Mouse (Mus musculus) WW6 (cell line): ENCODE measurements around the gene Pls3.

ENCODE experiments used
- DNase-seq: peaks from one replicate; pipeline ENCODE4 v3.0.0-alpha.2; 2013; ENCODE audit warnings: low read depth, low spot score

Pls3 gene

GRCm38 (mm10) chrX:75874332-75875291, at the start of gene Pls3:
TSS of gene Pls3 (minus strand) at chrX:75875182.
- peak; percentile 74 for DNase-seq

DNA sequence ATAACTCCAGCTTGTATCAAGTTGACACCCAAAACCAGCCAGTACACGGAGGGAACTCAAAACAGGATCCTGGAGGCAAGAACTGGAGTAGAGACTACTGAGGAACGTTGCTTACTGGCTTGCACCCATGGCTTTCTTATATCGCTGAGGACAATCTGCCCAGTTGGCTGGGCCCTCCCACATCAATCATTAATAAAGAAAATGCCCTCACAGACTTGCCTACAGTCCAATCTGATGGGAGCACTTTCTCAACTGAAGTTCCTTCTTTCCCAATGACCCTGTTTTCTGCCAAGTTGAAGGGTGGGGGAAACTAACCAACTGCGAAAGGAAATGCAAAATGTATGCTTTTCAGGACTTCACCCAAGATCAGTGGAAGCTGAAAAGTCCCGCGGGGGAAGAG, 20.7 kb upstream of the Pls3 start:
- no peak for DNase-seq

GRCm38 (mm10) chrX:75875566-75875965, 584 bp upstream of the Pls3 start:
- no peak for DNase-seq

- DNase-seq = no peak
Measured at GRCm38 (mm10) chrX:75873813-75874212, 1.2 kb downstream of the Pls3 start.

DNA sequence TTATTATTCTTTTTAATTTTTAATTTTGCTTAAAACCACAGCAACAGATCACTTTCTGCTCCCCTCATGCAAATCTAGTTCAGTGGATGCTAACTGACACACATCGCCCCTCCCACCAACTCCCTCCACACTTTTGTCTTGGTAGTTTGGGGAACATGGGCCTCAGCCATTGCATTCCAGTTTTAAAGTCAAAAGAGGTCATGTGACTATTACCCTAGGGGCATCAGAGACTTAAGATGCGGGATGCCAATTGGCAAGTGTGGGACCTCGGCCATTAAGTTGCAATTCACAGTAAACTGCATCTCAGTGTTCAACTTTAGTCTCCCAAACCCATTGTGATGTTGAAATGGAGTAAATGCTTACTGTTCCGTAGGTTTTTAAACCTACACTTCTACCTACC, 1.7 kb downstream of the Pls3 start:
- DNase-seq = no peak

DNA sequence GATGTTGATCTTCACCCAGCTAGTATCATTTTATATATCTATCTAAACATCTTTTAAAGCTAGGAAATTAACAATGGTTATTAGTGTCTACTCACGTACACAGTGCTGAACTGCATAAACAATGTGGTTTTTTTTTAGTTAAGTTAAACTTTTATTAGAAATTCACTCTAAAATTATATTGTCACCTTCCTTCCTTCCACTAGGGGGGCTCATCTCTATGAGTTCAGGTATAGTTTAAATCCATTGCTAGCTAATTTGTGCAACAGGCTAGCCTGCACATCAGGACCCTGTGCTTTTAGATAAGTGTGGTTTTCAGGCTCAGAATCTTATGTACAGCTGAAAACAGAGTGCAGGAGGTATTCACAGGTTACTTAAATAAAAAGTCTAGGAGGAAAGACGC, 3.1 kb downstream of the Pls3 start:
- DNase-seq = no peak

DNA sequence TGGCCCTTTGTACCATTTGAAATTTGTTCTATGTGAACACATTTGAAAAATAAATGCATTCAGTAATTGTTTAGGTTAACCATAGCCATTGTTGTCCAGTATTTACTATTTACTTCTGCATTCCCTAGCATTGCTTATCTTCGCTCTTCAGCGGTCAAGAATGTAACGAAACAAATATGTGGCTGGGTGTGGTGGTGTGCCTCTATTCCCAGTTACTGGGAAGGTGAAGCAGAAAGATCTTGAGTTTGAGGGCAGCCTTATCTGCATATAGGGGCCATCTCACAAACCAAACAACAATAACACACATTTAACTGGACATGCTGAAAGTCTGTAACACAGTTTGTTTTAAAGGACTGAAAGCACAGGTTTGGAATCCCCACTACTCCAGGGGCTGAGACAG, 13.3 kb downstream of the Pls3 start:
- no peak for DNase-seq

DNA sequence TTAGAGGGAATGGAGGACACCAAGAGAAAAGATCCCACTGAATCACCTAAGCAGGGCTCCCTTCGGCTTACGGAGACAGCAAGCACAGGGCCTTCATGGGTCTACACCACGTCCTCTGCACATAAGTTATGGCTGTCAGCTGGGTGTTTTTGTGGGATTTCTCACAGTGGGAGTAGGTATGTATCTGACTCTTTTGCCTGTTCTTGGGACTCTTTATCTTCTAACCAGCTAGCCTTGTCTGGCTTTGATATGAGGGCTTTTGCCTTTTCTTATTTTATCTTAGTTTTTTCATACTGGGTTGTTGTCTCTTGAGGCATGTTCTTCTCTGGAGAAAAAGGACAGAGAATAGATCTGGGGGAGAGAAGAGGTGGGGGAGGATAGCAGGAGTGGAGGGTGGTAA, 20.7 kb downstream of the Pls3 start:
- DNase-seq = no peak

DNA sequence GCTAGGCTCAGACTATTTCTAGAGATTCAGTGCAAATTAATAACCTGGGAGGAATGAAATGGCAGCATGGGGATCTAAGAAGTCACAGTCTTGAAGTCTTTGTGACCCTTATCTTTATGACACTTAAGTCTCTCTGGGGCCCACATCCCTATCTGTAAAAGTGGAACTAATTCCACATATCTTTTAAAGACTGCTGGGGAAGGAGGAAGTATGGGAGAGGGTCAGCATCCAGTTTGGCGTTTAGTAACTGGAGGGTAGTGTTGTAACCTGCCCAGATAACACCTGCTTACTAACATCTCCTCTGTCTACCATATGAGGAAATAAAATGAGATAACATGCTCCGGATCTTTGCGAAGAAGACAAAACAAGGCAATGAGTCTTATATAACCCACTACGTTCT, 30.7 kb downstream of the Pls3 start:
- DNase-seq = no peak

DNA sequence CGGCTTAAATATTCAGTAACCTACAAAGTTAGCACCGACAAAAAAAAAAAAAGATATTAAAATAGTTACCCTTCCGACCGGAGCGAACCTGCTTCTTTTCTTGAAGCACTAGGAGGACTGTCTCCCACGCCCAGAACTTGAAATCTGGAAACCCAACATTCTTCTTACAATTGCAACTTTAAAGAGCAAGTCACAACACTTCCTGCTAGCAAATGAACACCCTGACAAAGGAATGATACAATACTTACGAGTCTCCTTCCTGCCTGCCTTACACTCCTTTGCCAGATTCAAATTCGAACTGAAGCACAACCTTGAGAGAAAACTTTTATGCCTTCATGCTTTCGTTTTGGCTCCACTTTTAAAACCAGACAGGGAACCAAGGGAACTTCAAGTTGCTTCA, 32.1 kb downstream of the Pls3 start:
- no peak for DNase-seq

- DNase-seq = no peak
Measured at GRCm38 (mm10) chrX:75842120-75842519, 32.9 kb downstream of the Pls3 start.

DNA sequence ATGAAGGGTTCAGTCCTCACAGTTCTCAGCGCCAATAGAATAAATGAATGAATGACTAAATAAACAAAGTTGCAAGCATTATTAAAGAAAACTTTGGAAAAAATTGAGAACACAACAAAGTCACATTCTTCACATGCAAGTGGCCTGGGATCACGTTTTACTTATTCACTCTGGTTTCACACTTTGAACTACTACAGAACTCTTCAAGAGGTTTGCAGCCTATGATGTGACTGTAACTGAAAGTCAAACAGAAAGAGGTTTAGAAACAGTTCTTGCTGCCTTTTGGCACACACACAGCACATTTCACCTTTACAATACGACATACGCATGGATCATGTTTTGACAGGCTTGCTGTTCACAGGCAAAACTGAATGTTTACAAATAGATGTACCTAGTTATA, 34.7 kb downstream of the Pls3 start:
- no peak for DNase-seq

DNA sequence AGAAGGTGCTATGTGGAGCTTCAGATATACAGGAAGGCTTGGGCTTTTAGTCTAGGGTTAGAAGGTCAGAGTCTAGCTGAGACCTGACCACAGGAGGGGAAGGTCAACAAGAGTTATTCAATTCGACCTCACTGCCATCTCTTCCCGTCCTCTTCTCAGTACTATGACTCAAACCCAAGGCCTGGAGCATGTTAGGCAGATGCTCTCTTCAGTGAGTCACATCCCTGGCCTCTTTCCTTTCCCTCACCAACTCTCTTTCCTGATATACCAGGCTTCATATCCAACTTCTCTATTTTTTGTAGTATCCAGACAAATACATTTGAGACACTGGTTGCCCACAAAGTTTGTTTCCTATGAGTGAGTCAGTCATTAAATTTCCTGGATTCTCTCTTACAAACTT, 40.1 kb downstream of the Pls3 start:
- DNase-seq = no peak

DNA sequence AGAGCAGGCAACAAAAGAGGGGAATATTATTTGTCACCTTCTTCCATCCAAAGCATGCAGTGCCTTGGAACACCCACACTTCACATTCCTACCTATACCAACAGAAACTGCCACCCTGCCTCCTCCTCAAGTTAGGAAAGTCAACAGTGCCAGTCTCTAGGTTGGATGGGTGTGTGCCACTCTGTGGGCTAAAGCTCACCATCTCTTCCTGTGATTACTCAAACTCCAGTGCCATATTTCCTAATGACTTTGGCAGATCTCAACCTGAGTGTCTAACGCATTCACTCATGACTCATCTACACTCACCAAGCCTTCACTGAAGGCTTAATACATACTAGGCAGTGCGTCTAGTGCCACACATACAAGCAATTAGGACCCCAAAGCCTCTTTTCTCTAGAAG, 40.7 kb downstream of the Pls3 start:
- DNase-seq = no peak

DNA sequence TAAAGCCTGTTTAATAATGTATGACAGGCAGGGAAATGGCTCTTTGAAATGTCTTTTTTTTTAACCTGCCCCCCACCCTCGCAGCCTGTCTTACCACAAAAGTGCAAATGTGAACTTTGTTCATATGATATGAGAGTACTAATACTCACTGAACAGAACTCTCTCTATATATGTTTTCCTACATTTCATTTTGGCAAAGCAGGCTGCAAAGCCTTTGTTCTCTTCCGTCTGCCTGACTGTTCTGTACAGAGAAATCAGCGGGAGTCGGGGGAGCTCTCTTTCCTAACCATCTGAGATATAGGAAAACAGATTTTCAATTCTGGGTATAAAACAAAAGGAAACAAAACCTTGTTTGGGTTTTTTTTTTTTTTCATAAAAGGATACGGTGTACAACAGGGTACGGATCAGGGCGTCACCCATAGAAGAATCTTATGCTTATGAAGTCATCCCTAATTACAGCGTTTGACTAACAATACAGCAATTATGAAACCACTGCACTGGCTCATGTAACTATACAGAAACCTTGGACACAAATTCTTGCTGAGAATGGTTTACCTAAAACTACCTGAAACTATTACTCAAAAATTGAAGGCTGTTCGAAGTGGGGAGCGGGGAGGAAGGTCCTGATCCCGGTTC, 41.9 kb downstream of the Pls3 start:
- DNase-seq = no peak

- DNase-seq = no peak
Measured at GRCm38 (mm10) chrX:75829867-75830255, 45.1 kb downstream of the Pls3 start.

GRCm38 (mm10) chrX:75829240-75829866, 45.6 kb downstream of the Pls3 start:
- no peak for DNase-seq

DNA sequence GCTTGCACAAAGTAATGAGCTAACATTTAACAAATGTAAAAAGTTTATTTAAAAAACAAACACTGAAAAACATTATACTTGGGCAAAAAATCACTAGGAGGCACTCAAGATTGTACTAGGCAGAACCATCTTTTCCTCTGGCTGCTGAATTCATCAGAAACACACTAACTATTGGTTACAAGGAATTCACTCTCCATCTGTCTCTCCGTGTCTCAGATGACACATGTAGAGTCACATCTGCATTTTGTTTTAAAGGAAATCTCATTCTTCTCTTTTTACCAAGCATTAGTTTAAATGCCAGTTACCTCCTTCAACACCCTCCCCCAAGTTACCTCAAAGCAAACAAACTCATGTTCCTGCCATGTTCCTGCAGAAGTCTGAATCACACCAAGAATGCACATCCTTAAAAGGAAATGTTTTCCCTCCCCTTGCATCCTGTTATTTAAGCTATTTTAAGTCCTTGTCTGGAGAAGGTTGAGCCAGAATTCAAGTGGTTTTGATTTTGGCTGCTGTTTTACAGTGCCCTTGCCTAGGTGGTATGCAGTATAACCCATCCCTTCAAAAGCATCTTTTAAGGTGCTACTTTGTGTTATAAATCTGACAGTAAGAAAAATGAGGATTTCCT, 56.2 kb downstream of the Pls3 start:
- no peak for DNase-seq

- DNase-seq = no peak
Measured at GRCm38 (mm10) chrX:75814958-75815357, 60.0 kb downstream of the Pls3 start.

GRCm38 (mm10) chrX:75814123-75814522, 60.9 kb downstream of the Pls3 start:
- no peak for DNase-seq

DNA sequence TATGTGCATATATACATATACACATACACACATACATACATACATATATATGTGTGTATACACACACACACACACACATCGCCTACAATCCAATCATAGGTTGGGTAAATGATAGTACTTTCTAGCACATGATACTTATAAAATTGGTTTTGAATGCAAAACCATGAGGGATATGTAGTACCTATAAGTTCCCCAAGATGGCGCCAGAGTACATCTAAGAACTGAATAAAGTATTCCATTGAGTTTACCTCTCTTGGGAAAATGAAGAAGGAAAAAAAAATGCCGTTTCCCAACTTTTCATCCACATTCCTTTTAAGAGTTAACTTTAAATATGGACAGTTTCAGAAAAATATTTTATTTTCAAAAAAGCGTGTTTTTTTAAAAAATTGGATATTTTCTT, 78.4 kb downstream of the Pls3 start:
- DNase-seq = no peak

DNA sequence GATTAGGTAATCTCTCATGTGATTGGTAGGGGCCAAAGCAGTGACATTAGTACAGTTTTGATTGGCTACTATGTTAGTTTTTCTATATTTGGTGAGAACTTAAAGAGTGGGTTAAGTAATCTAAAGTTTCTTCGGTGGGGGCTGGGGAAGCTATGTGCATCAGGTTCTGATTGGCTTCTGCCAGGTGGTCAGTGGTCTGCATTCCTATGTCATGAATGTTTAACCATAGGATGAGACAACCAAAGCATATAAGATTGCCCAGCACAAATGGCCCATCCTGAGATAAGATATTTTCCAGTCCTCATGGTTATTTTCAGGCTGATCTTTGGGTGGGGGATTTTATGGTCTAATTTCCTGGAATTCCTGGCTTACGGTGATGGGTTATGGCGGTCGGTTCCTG, 95.2 kb downstream of the Pls3 start:
- DNase-seq = no peak
